8 mouse cellular contexts compared by ENCODE assay signal in genomic region chr9:32695492-32696190, GRCm38 (mm10). TPM values are rescaled to one million over a fixed set of nuclear protein-coding genes. Genes with fewer than 3 reads are reported as not detected.
A peak's percentile ranks its signal among the peaks of the same experiment; 100 is the strongest.
DNase-seq lines count a peak whose midpoint lies in the region; ATAC-seq and TF ChIP-seq lines count a peak whose summit lies in the region.

No protein-coding gene starts in this region.

- peak; percentile 46 for TF ChIP-seq CTCF in lung, postnatal 0 days (IDR thresholded peaks at IDR 0.05)

- H3K36me3 ChIP-seq in hindbrain, embryonic 11.5 days (ENCODE audit: control insufficient read depth, insufficient read depth, low read length) = no peaks in the 10 kb centered on the region
- 0 out of 2 replicates have a peak, but pooled peaks cover 4% of the 10 kb centered on the region for H3K36me3 ChIP-seq in lung, postnatal 0 days (ENCODE audit: insufficient read depth, low read length)

- ATAC-seq in hindbrain, embryonic 11.5 days (ENCODE audit: low FRiP score) = peak; percentile 98
- peak; percentile 98 for ATAC-seq in lung, postnatal 0 days

- 0 out of 2 replicates have a peak, but pooled peaks have one; percentile 21 for TF ChIP-seq EP300 in lung, postnatal 0 days (IDR thresholded peaks at IDR 0.05)

- H3K27me3 ChIP-seq in hindbrain, embryonic 11.5 days (ENCODE audit: control insufficient read depth, insufficient read depth, low read length) = peaks cover 54% of the 10 kb centered on the region
- no peaks in the 10 kb centered on the region for H3K27me3 ChIP-seq in lung, postnatal 0 days (replicated peaks; ENCODE audit: insufficient read depth, low read length)

- peak overlapping the region; percentile 54 for H3K4me3 ChIP-seq in hindbrain, embryonic 11.5 days (ENCODE audit: low read depth, low read length)
- peak overlapping the region; percentile 74 for H3K4me3 ChIP-seq in lung, postnatal 0 days (ENCODE audit: low read depth, low read length)

- peak; percentile 99 for DNase-seq in Muller cell, postnatal 12 days (ENCODE audit: inconsistent ontology term)
- peak; percentile 73 for DNase-seq in cerebellum, adult 9-11 months
- peak; percentile 67 to 91 for DNase-seq in frontal cortex, adult 2 months (ENCODE audit: extremely low spot score in 1 of 2, low spot score in 1 of 2)
- peak; percentile 94 for DNase-seq in hindbrain, embryonic 11.5 days (ENCODE audit: low spot score)
- peak; percentile 87 to 94 for DNase-seq in layer of hippocampus, postnatal 10 days (ENCODE audit: low spot score in 2 of 2)
- DNase-seq in lung, postnatal 0 days (ENCODE audit: low spot score) = peak; percentile 97
- DNase-seq in ovary, postnatal 10 days (ENCODE audit: low spot score) = peak; percentile 88
- peak; percentile 97 to 99 for DNase-seq in thymus, postnatal 10 days (ENCODE audit: low spot score in 2 of 2)

- under 1% methylated on average over 67 of the region's 67 CpGs for WGBS in hindbrain, embryonic 11.5 days
- WGBS in lung, postnatal 0 days = under 1% methylated on average over 54 of the region's 67 CpGs

- peak overlapping the region; percentile 42; the same call in 1 of the 2 replicates for H3K27ac ChIP-seq in hindbrain, embryonic 11.5 days (ENCODE audit: low read depth, low read length)
- H3K27ac ChIP-seq in lung, postnatal 0 days (ENCODE audit: low read length) = peak overlapping the region; percentile 95

- no peaks in the 10 kb centered on the region for H3K9me3 ChIP-seq in hindbrain, embryonic 11.5 days (ENCODE audit: control insufficient read depth, low read length)
- no peaks in the 10 kb centered on the region for H3K9me3 ChIP-seq in lung, postnatal 0 days (ENCODE audit: low read length)

- H3K9ac ChIP-seq in hindbrain, embryonic 11.5 days (ENCODE audit: low read depth, low read length) = peak overlapping the region; percentile 60
- H3K9ac ChIP-seq in lung, postnatal 0 days (replicated peaks; ENCODE audit: low read depth) = peak overlapping the region; percentile 75

- H3K4me2 ChIP-seq in hindbrain, embryonic 11.5 days (replicated peaks; ENCODE audit: low read depth, low read length) = peak overlapping the region; percentile 54
- H3K4me2 ChIP-seq in lung, postnatal 0 days (replicated peaks; ENCODE audit: low read depth, low read length) = peak overlapping the region; percentile 83

- no peaks in the 10 kb centered on the region for H3K4me1 ChIP-seq in hindbrain, embryonic 11.5 days (replicated peaks; ENCODE audit: control insufficient read depth, insufficient read depth, low read length)
- peaks cover 3% of the 10 kb centered on the region; the same call in 1 of the 2 replicates for H3K4me1 ChIP-seq in lung, postnatal 0 days (ENCODE audit: insufficient read depth, low read depth, low read length)

RNA-seq across cellular contexts. Expression of gene Ets1, which starts 59.6 kb away (rescaled TPM):
- 7.9 and 11.0 TPM in 2 replicates for polyA plus RNA-seq in frontal cortex, adult 2 months (2012; rRNA removed)
- 24.3 and 25.2 TPM in 2 replicates for polyA plus RNA-seq in hindbrain, embryonic 11.5 days (2014; fragmentation: Nextera tagmentation; extraction: Ambion mirVana)
- 10 to 100 TPM; 23.8 to 24.5 TPM for total RNA-seq in layer of hippocampus, postnatal 10 days (2021)
- polyA plus RNA-seq in lung, postnatal 0 days (2015; fragmentation: Nextera tagmentation; extraction: Ambion mirVana) = 78.2 and 113 TPM in 2 replicates

Comparison
In these comparisons a context has a peak if more than half of its experiments do, and no peak if none do; other contexts are left out.
1. Peak in every context shown above with its lines: DNase-seq, ATAC-seq, H3K4me3 ChIP-seq and H3K27ac ChIP-seq.